In the genomic region with DNA sequence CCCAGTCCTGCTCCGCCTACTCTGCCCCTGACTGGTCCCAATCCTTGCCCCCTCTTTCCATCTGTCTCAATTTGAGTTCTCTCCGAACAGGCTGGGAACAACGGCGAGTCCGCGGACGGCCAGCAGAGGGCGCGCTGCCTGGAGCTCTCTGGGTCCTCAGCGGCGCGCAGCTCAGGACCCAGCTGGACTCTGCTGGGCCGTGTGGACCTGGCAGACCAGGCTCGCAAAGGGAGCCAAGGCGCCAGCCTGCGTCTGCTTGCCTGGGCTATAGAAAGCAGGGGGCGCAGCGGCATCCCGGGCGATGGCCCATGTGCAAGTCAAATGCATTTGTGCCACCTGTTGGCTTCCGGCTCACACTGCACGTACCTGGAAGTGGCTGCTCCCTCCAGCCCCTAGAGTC, we compare ENCODE assay signal across 8 mouse cellular contexts.
DNase-seq lines count a peak whose midpoint lies in the region; ATAC-seq lines count a peak whose summit lies in the region.

No protein-coding gene starts in this region.

- H3K4me2 ChIP-seq in hindbrain, embryonic 13.5 days, result peak overlapping the region; percentile 60

- under 1% methylated on average over 22 of the region's 22 CpGs for WGBS in hindbrain, embryonic 13.5 days

- H3K27ac ChIP-seq in hindbrain, embryonic 13.5 days, result no peak overlapping the region

- peaks cover 17% of the 10 kb centered on the region for H3K27me3 ChIP-seq in hindbrain, embryonic 13.5 days

- H3K36me3 ChIP-seq in hindbrain, embryonic 13.5 days, result no peaks in the 10 kb centered on the region

- H3K9me3 ChIP-seq in hindbrain, embryonic 13.5 days, result no peaks in the 10 kb centered on the region

- peak; percentile 77 for DNase-seq in R1 (ENCODE audit: low read depth, low spot score)
- DNase-seq in cerebellum, postnatal 25 days, result peak; percentile 87 to 92
- DNase-seq in frontal cortex, postnatal 36 days (ENCODE audit: low spot score in 2 of 2), result peak; percentile 81 to 82
- peak; percentile 78 to 81 for DNase-seq in layer of hippocampus, postnatal 14 days (ENCODE audit: low spot score in 2 of 2)
- DNase-seq in lung, postnatal 10 days, result peak; percentile 82
- peak; percentile 78 for DNase-seq in retina, postnatal 7 days (ENCODE audit: low read depth, low spot score)
- DNase-seq in urinary bladder, postnatal 25 days (ENCODE audit: low spot score), result peak; percentile 79

- peak overlapping the region; percentile 29 for H3K4me3 ChIP-seq in hindbrain, embryonic 13.5 days

- peak overlapping the region; percentile 66 for H3K9ac ChIP-seq in hindbrain, embryonic 13.5 days

- H3K4me1 ChIP-seq in hindbrain, embryonic 13.5 days (replicated peaks), result peaks cover 14% of the 10 kb centered on the region

- peak; percentile 97 for ATAC-seq in hindbrain, embryonic 13.5 days (ENCODE audit: low FRiP score)
